Mouse (Mus musculus): Measurements from ENCODE around the gene Pxdc1. TPM values are rescaled to one million over a fixed set of nuclear protein-coding genes. Genes with fewer than 3 reads are reported as not detected.

Gene Pxdc1
- polyA plus RNA-seq, 1 experiment from 2014 or later: 8.7 TPM

DNA sequence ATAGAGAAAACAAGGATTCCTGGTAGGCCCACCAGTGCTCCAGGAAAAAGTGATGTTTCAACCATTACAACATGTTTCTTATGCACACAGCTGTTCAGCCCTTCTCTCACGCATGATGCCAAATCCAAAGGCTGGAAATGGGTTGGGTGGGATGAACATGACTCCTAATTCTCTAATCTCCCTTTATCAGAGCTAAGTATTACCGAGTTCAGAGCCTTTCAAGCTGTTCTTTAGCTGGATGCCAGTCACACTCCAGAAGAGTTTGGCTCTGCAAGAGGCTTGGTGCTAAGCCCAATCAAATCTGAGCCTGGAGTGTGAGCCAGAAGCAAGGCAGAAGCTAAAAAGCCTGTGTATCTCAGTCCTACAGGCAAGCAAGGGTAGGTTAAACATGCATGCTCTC, 40.9 kb downstream of the Pxdc1 start:
- Histone ChIP-seq H3K36me3 (ENCODE audit: control insufficient read depth, insufficient read depth, low read length) (no peaks in the 10 kb centered on the region), H3K27ac (ENCODE audit: low read depth, low read length) (no peak overlapping the region), H3K27me3 (ENCODE audit: control insufficient read depth, insufficient read depth, low read length) (no peaks in the 10 kb centered on the region), H3K4me2 (ENCODE audit: low read depth, low read length) (no peak overlapping the region), H3K4me3 (ENCODE audit: low read depth, low read length) (no peak overlapping the region), H3K9ac (replicated peaks; ENCODE audit: low read depth, low read length) (no peak overlapping the region), H3K4me1 (ENCODE audit: control insufficient read depth, insufficient read depth, low read length) (no peaks in the 10 kb centered on the region), H3K9me3 (ENCODE audit: control insufficient read depth, low read length) (no peaks in the 10 kb centered on the region)
- WGBS: 83% methylated on average over 2 of the region's 2 CpGs
- no peak for ATAC-seq (ENCODE audit: low read depth)

GRCm38 (mm10) chr13:34609711-34610110, 43.6 kb downstream of the Pxdc1 start:
- 50% methylated on average over 1 of the region's 1 CpGs for WGBS
- no peaks in the 10 kb centered on the region for H3K27me3 ChIP-seq (ENCODE audit: control insufficient read depth, insufficient read depth, low read length)
- H3K9ac ChIP-seq (replicated peaks; ENCODE audit: low read depth, low read length): no peak overlapping the region
- H3K4me2 ChIP-seq (ENCODE audit: low read depth, low read length): no peak overlapping the region
- ATAC-seq (ENCODE audit: low read depth): no peak
- no peaks in the 10 kb centered on the region for H3K4me1 ChIP-seq (ENCODE audit: control insufficient read depth, insufficient read depth, low read length)
- no peak overlapping the region for H3K4me3 ChIP-seq (ENCODE audit: low read depth, low read length)
- no peaks in the 10 kb centered on the region for H3K36me3 ChIP-seq (ENCODE audit: control insufficient read depth, insufficient read depth, low read length)
- H3K27ac ChIP-seq (ENCODE audit: low read depth, low read length): no peak overlapping the region
- H3K9me3 ChIP-seq (ENCODE audit: control insufficient read depth, low read length): no peaks in the 10 kb centered on the region

DNA sequence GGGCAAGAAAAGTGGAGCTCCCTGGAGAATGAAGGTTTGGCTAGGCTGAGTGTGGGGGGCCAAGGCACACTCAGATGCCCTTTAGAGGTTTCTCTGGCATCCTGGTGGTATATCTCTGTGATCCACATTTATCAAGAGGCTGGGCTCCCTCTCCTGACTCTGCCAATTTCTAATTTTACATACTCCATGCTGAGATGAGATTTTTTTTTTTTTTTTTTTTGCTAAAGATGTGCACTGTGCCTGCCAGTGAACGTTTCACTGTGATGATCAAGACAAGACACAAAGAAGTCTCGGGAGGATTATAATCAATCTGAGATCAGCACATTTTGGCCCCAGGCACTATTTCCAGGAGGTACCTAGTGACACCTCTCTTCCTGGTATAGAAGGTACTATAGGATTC, 46.2 kb downstream of the Pxdc1 start:
- H3K4me1 ChIP-seq (ENCODE audit: control insufficient read depth, insufficient read depth, low read length): no peaks in the 10 kb centered on the region
- no peak overlapping the region for H3K27ac ChIP-seq (ENCODE audit: low read depth, low read length)
- H3K36me3 ChIP-seq (ENCODE audit: control insufficient read depth, insufficient read depth, low read length): no peaks in the 10 kb centered on the region
- WGBS: 63% methylated on average over 2 of the region's 2 CpGs
- H3K9me3 ChIP-seq (ENCODE audit: control insufficient read depth, low read length): no peaks in the 10 kb centered on the region
- H3K4me2 ChIP-seq (ENCODE audit: low read depth, low read length): no peak overlapping the region
- no peak for ATAC-seq (ENCODE audit: low read depth)
- H3K27me3 ChIP-seq (ENCODE audit: control insufficient read depth, insufficient read depth, low read length): no peaks in the 10 kb centered on the region
- H3K4me3 ChIP-seq (ENCODE audit: low read depth, low read length): no peak overlapping the region
- H3K9ac ChIP-seq (replicated peaks; ENCODE audit: low read depth, low read length): no peak overlapping the region

DNA sequence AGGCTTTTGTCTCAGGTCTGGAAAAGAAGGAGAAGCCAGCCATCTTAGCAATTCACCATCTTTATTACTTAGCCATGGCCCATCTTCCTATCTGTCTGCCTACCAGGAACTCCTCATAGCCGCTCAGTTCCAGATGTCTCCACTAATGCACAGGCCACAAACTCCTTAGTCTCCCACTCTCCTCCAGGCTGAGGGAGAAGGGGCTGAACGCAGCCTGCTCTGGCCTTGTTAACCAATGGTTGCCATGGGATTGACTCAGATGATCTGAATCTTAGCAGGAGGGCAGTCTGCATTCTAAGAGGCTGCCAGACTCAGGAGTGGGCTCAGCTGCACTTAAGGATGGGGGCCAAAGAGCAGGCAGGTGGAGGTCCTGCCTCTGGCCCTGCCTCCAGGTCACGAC, 47.4 kb downstream of the Pxdc1 start:
- H3K9ac ChIP-seq (replicated peaks; ENCODE audit: low read depth, low read length): no peak overlapping the region
- no peak overlapping the region for H3K4me3 ChIP-seq (ENCODE audit: low read depth, low read length)
- no peaks in the 10 kb centered on the region for H3K36me3 ChIP-seq (ENCODE audit: control insufficient read depth, insufficient read depth, low read length)
- H3K4me2 ChIP-seq (ENCODE audit: low read depth, low read length): no peak overlapping the region
- H3K4me1 ChIP-seq (ENCODE audit: control insufficient read depth, insufficient read depth, low read length): no peaks in the 10 kb centered on the region
- H3K27ac ChIP-seq (ENCODE audit: low read depth, low read length): no peak overlapping the region
- no peaks in the 10 kb centered on the region for H3K27me3 ChIP-seq (ENCODE audit: control insufficient read depth, insufficient read depth, low read length)
- H3K9me3 ChIP-seq (ENCODE audit: control insufficient read depth, low read length): no peaks in the 10 kb centered on the region
- no peak for ATAC-seq (ENCODE audit: low read depth)
- WGBS: 55% methylated on average over 3 of the region's 3 CpGs

DNA sequence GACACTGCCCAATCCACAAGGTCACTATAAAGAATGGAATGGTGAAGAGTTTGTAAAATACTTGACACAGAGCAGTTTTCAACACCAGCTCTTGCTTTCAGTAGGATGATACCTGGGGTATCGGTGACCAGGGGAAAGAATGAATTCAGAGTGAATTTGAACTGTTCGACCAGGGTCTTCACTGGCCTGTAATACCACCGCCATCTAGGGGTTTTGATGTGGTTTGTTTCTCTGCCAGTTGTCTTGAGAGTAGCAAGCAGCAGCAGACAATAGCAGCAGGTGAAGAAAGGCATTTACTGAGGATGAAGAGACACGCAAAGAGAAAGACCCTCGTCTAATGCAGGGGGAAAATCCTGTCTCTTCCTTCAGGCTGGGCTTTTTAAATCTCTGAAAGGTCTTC, 48.1 kb downstream of the Pxdc1 start:
- Histone ChIP-seq H3K27ac (ENCODE audit: low read depth, low read length) (no peak overlapping the region), H3K9ac (replicated peaks; ENCODE audit: low read depth, low read length) (no peak overlapping the region), H3K9me3 (ENCODE audit: control insufficient read depth, low read length) (no peaks in the 10 kb centered on the region), H3K27me3 (ENCODE audit: control insufficient read depth, insufficient read depth, low read length) (no peaks in the 10 kb centered on the region), H3K36me3 (ENCODE audit: control insufficient read depth, insufficient read depth, low read length) (no peaks in the 10 kb centered on the region), H3K4me2 (ENCODE audit: low read depth, low read length) (no peak overlapping the region), H3K4me1 (ENCODE audit: control insufficient read depth, insufficient read depth, low read length) (no peaks in the 10 kb centered on the region), H3K4me3 (ENCODE audit: low read depth, low read length) (no peak overlapping the region)
- WGBS: 70% methylated on average over 5 of the region's 5 CpGs
- ATAC-seq (ENCODE audit: low read depth): no peak

DNA sequence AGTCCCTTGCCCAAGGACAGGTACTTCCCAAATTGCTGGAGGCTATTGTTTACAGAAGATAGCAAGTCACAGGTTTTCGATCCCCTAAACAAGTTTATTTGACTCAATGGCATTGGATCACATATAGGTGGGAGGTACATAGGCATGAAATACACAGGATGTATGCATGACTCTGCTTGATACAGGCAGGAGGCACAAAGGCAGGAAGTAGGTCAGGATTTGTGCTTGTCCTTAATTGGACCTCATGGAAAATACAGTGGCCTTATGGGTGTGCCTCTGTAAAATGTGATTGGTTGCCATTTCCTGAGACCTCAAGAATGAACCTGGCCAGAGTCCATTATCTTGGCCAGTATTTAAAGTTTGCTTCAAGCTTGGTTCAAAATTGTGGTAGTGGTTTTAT, 48.9 kb downstream of the Pxdc1 start:
- no peak overlapping the region for H3K4me3 ChIP-seq (ENCODE audit: low read depth, low read length)
- no peak overlapping the region for H3K4me2 ChIP-seq (ENCODE audit: low read depth, low read length)
- H3K9me3 ChIP-seq (ENCODE audit: control insufficient read depth, low read length): no peaks in the 10 kb centered on the region
- WGBS: 97% methylated on average over 1 of the region's 1 CpGs
- H3K27me3 ChIP-seq (ENCODE audit: control insufficient read depth, insufficient read depth, low read length): no peaks in the 10 kb centered on the region
- H3K27ac ChIP-seq (ENCODE audit: low read depth, low read length): no peak overlapping the region
- no peaks in the 10 kb centered on the region for H3K4me1 ChIP-seq (ENCODE audit: control insufficient read depth, insufficient read depth, low read length)
- no peak overlapping the region for H3K9ac ChIP-seq (replicated peaks; ENCODE audit: low read depth, low read length)
- H3K36me3 ChIP-seq (ENCODE audit: control insufficient read depth, insufficient read depth, low read length): no peaks in the 10 kb centered on the region
- no peak for ATAC-seq (ENCODE audit: low read depth)

DNA sequence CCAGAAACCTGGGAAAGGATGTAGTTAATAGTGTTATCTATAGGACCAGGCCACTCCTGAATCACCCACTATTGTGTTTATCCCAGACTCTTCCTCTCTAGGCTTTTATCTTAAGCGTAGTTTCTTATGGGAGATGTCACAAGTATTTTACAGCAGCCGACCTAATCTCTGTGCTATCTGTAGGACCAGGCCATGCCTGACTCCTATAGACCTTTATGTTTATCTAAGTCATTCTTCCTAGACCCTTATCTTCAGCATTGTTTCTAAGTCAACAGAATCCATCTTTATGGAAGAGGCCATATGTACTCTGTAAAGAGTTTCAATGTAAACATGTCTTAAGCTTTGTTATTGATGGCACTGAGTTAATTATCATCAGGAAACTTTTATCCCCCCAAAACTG, 50.5 kb downstream of the Pxdc1 start:
- Histone ChIP-seq H3K9ac (replicated peaks; ENCODE audit: low read depth, low read length) (no peak overlapping the region), H3K36me3 (ENCODE audit: control insufficient read depth, insufficient read depth, low read length) (no peaks in the 10 kb centered on the region)
- WGBS: 74% methylated on average over 2 of the region's 2 CpGs

GRCm38 (mm10) chr13:34596797-34597196, 56.5 kb downstream of the Pxdc1 start:
- no peak overlapping the region for H3K9ac ChIP-seq (replicated peaks; ENCODE audit: low read depth, low read length)
- H3K4me1 ChIP-seq (ENCODE audit: control insufficient read depth, insufficient read depth, low read length): no peaks in the 10 kb centered on the region
- ATAC-seq (ENCODE audit: low read depth): no peak
- H3K27ac ChIP-seq (ENCODE audit: low read depth, low read length): no peak overlapping the region
- H3K9me3 ChIP-seq (ENCODE audit: control insufficient read depth, low read length): no peaks in the 10 kb centered on the region
- no peaks in the 10 kb centered on the region for H3K27me3 ChIP-seq (ENCODE audit: control insufficient read depth, insufficient read depth, low read length)
- no peak overlapping the region for H3K4me3 ChIP-seq (ENCODE audit: low read depth, low read length)
- no peak overlapping the region for H3K4me2 ChIP-seq (ENCODE audit: low read depth, low read length)
- no peaks in the 10 kb centered on the region for H3K36me3 ChIP-seq (ENCODE audit: control insufficient read depth, insufficient read depth, low read length)

More for the DNA sequence above, 50.5 kb downstream of the Pxdc1 start:
- Histone ChIP-seq H3K9me3 (ENCODE audit: control insufficient read depth, low read length) (no peaks in the 10 kb centered on the region), H3K4me1 (ENCODE audit: control insufficient read depth, insufficient read depth, low read length) (no peaks in the 10 kb centered on the region), H3K4me2 (ENCODE audit: low read depth, low read length) (no peak overlapping the region), H3K27ac (ENCODE audit: low read depth, low read length) (no peak overlapping the region), H3K4me3 (ENCODE audit: low read depth, low read length) (no peak overlapping the region), H3K27me3 (ENCODE audit: control insufficient read depth, insufficient read depth, low read length) (no peaks in the 10 kb centered on the region)
- ATAC-seq (ENCODE audit: low read depth): no peak

Data from neural tube, embryonic 14.5 days (tissue).